Mouse (Mus musculus): Measurements from ENCODE around the gene Brd1. TPM values are rescaled to one million over a fixed set of nuclear protein-coding genes. Genes with fewer than 3 reads are reported as not detected.

Gene Brd1
- polyA plus RNA-seq, 1 experiment: 19.5 TPM

DNA sequence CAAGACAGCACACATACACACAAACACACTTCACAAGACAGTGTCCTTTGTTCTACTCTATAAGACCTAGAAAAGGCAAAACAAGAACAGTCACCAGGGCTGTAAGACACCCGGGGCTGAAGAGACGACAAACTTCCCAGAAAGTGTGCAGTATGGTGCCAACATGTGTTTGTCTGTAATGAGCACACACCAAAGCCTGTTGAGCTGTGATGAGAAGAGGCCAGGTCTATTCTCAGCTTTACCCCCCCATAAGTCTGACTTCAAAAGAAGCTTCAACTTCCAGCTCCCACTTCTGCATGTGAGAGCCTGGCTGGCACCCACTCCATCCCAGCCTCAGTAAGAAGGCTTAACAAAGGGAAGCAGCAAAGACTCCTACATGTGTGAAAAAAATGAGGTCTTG, 65.3 kb downstream of the Brd1 start:
- TF ChIP-seq POLR2A (IDR thresholded peaks at IDR 0.05; ENCODE audit: extremely low read depth, insufficient read depth, low read length): no peak
- no peak for TF ChIP-seq CTCF (IDR thresholded peaks at IDR 0.05; ENCODE audit: extremely low read depth, insufficient read depth, low read length)
- no peaks in the 10 kb centered on the region for H3K4me1 ChIP-seq (ENCODE audit: control insufficient read depth, insufficient read depth, low read length)
- no peak overlapping the region for H3K4me3 ChIP-seq (ENCODE audit: insufficient read depth, low read length)
- H3K27ac ChIP-seq (ENCODE audit: insufficient read depth, low read length): no peak overlapping the region

DNA sequence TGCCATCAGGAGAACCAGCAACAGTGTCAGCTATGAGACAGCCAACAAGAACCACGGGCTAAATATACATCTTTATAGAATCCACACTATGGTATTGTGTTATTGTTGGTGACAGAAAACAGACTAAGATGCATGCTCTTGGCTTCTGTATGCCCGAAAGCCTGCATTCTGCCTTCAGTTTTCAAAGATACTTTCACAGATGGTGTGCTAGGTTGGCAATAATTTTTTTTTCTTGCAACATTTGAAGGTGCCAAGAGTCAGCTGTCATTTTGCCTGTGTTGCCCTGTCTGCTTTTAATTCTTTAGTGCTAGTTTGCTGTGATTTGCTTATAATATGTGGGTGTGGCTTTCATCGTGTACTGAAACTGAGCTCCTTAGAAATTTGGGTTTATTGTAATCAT, 66.4 kb downstream of the Brd1 start:
- no peak for TF ChIP-seq POLR2A (IDR thresholded peaks at IDR 0.05; ENCODE audit: extremely low read depth, insufficient read depth, low read length)
- TF ChIP-seq CTCF (IDR thresholded peaks at IDR 0.05; ENCODE audit: extremely low read depth, insufficient read depth, low read length): no peak
- Histone ChIP-seq H3K27ac (ENCODE audit: insufficient read depth, low read length) (no peak overlapping the region), H3K4me1 (ENCODE audit: control insufficient read depth, insufficient read depth, low read length) (no peaks in the 10 kb centered on the region), H3K4me3 (ENCODE audit: insufficient read depth, low read length) (no peak overlapping the region)

DNA sequence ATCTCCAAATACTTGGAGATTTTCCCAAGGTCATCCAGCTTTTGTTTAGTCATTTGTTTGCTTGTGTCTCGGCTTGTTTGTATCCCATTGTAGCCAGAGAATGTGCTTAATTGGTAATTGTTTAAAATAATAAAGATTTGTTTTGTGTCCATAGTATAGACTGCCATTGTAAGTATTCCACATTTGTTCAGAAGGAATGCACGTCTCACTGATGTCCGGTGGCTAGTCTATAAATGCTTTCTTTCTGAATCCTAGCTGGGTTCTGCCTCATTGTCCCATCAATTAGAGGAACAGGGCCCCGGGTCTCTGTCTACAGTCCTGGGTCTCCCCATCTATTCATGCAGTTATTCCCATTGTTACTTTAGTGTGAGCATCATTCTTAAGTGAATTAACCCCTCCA, 68.2 kb downstream of the Brd1 start:
- Histone ChIP-seq H3K4me3 (ENCODE audit: insufficient read depth, low read length) (no peak overlapping the region), H3K27ac (ENCODE audit: insufficient read depth, low read length) (no peak overlapping the region), H3K4me1 (ENCODE audit: control insufficient read depth, insufficient read depth, low read length) (no peaks in the 10 kb centered on the region)
- TF ChIP-seq POLR2A (IDR thresholded peaks at IDR 0.05; ENCODE audit: extremely low read depth, insufficient read depth, low read length) (no peak), CTCF (IDR thresholded peaks at IDR 0.05; ENCODE audit: extremely low read depth, insufficient read depth, low read length) (no peak)

DNA sequence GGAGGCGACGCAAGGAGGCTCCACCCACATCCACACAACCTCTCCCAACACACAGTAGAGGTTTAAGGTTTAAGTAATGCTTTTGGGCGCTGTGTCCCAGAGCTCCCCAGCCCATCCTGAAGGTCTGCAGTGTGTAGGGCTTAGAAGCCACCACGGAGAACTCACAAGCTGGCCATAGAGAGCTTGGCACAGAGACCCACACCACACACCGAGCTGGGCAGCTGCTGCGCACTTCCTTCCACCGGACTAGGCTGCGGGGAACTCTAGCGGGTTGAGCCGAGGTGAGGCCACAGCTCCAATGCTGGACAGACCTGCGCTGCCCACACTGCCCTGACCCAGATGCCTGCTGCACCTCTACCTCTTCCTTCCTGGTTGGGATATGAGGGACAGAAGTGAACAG, 71.0 kb downstream of the Brd1 start:
- no peak overlapping the region for H3K4me3 ChIP-seq (ENCODE audit: insufficient read depth, low read length)
- no peaks in the 10 kb centered on the region for H3K4me1 ChIP-seq (ENCODE audit: control insufficient read depth, insufficient read depth, low read length)
- H3K27ac ChIP-seq (ENCODE audit: insufficient read depth, low read length): no peak overlapping the region
- TF ChIP-seq POLR2A (IDR thresholded peaks at IDR 0.05; ENCODE audit: extremely low read depth, insufficient read depth, low read length) (no peak), CTCF (IDR thresholded peaks at IDR 0.05; ENCODE audit: extremely low read depth, insufficient read depth, low read length) (no peak)

DNA sequence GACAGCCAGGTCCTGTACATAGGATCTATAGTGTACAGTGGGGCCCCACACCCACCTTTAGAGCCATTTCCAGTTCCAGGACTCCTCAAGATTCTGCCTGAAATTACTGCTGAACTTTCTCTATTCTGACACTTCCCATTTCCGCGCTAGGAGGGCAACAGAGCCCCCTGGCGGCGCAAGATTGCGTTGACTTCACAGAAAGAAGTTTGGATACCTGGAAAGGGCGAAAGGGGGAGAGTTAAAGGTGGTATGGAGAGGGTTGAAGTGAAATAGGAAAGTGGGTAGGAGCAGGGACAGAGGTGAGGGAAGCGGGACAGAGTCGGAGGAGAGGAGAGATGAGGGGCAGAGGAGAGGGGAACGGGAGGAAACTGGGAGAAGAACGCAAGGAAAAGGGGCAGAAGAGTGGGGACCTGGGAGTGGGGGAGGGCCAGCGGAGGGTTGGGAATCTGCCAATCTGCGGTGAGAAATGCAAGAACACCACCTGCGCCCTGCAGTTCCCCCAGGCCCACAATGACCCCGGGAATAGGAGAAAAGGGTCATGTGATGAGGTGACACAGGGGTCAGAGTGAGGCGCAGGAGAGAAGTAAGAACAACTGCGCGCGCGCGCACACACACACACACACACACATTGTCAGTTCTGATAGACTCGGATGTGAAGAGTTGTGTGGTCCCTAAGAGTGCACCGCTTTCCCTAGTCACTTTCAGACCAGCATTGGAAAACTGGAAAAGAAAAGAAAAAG, 71.8 kb downstream of the Brd1 start:
- no peak overlapping the region for H3K4me3 ChIP-seq (ENCODE audit: insufficient read depth, low read length)
- TF ChIP-seq CTCF (IDR thresholded peaks at IDR 0.05; ENCODE audit: extremely low read depth, insufficient read depth, low read length): peak; percentile 69
- no peak for TF ChIP-seq POLR2A (IDR thresholded peaks at IDR 0.05; ENCODE audit: extremely low read depth, insufficient read depth, low read length)

DNA sequence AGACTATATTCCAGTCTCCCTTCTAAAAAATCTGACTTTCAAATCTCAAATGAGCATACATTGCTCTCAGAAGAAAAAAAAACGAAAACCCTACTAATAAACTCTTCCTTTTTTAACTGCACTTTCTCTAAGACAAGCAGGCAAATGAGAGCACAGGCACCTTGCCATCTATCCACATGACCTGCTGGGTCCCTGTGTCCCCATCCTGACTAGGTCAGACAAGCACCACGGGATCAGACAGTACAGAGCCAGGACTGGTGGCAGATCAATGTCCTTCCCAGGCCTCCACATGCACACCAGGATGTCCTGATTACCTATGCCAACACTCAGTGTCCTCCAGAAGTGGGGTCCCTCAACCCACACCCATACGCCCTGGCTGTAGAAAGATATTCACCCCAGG, 72.4 kb downstream of the Brd1 start:
- H3K4me3 ChIP-seq (ENCODE audit: insufficient read depth, low read length): no peak overlapping the region
- TF ChIP-seq CTCF (IDR thresholded peaks at IDR 0.05; ENCODE audit: extremely low read depth, insufficient read depth, low read length) (no peak), POLR2A (IDR thresholded peaks at IDR 0.05; ENCODE audit: extremely low read depth, insufficient read depth, low read length) (no peak)
- no peak overlapping the region for H3K27ac ChIP-seq (ENCODE audit: insufficient read depth, low read length)
- H3K4me1 ChIP-seq (ENCODE audit: control insufficient read depth, insufficient read depth, low read length): no peaks in the 10 kb centered on the region

More for the DNA sequence above, 71.8 kb downstream of the Brd1 start:
- Histone ChIP-seq H3K4me1 (ENCODE audit: control insufficient read depth, insufficient read depth, low read length) (no peaks in the 10 kb centered on the region), H3K27ac (ENCODE audit: insufficient read depth, low read length) (no peak overlapping the region)

DNA sequence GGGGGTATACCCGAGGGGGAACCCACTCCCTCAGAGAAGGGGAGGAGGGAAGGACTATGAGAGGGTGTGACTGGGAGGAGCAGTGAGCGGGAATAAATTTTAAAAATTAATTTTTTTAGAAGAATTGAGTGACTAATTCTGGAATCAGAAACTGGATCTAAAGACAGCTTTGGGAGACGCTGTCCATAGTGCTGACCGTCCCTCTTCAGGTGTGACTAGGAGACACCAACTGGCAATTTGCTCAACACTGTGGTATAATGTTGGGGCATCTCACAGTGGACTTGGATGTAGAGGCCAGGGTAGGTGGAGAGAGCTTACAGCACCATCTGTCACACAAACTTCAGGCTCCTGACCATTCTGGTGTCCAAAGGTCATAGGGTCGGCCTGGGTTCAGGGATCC, 82.0 kb downstream of the Brd1 start:
- Histone ChIP-seq H3K4me3 (ENCODE audit: insufficient read depth, low read length) (no peak overlapping the region), H3K4me1 (ENCODE audit: control insufficient read depth, insufficient read depth, low read length) (no peaks in the 10 kb centered on the region), H3K27ac (ENCODE audit: insufficient read depth, low read length) (no peak overlapping the region)
- TF ChIP-seq POLR2A (IDR thresholded peaks at IDR 0.05; ENCODE audit: extremely low read depth, insufficient read depth, low read length): no peak
- TF ChIP-seq CTCF (IDR thresholded peaks at IDR 0.05; ENCODE audit: extremely low read depth, insufficient read depth, low read length): no peak

DNA sequence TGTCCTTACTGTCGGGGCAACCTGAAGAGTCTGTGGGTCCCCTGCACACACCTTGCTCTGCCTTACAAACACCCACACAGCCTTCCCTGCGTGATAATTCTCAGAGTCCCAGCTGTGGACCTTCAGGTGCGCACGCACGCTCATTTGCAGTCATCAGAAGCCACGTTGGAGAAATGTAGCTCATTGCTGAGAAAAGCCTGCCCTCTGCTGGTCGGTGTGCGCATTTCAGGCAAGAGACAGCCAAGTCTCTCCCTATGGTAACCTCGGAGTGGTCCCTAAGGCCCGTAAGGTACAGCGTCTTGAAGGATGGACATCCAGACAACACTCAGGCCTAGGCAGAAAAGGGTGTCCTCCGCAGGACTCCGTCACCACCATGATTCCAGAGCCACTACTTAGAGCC, 83.0 kb downstream of the Brd1 start:
- H3K4me3 ChIP-seq (ENCODE audit: insufficient read depth, low read length): no peak overlapping the region
- TF ChIP-seq POLR2A (IDR thresholded peaks at IDR 0.05; ENCODE audit: extremely low read depth, insufficient read depth, low read length) (no peak), CTCF (IDR thresholded peaks at IDR 0.05; ENCODE audit: extremely low read depth, insufficient read depth, low read length) (peak; percentile 95)
- no peaks in the 10 kb centered on the region for H3K4me1 ChIP-seq (ENCODE audit: control insufficient read depth, insufficient read depth, low read length)
- no peak overlapping the region for H3K27ac ChIP-seq (ENCODE audit: insufficient read depth, low read length)

Other genes with a start within 250 kb of the Brd1 start
- gene Zdhhc25, start 133.9 kb downstream of the Brd1 start, polyA plus RNA-seq (2012; rRNA removed): not detected in 2 replicates
- gene Zbed4, start 17.4 kb upstream of the Brd1 start, polyA plus RNA-seq (2012; rRNA removed): 5.1 and 5.5 TPM in 2 replicates
- gene Alg12, start 85.1 kb upstream of the Brd1 start, polyA plus RNA-seq (2012; rRNA removed): 17.0 and 17.5 TPM in 2 replicates
- 25.7 and 26.6 TPM in 2 replicates for gene Creld2, start 85.4 kb upstream of the Brd1 start, polyA plus RNA-seq (2012; rRNA removed)
- gene Pim3, start 128.0 kb upstream of the Brd1 start, polyA plus RNA-seq (2012; rRNA removed): 14.2 and 16.7 TPM in 2 replicates
- 1.6 and 2.2 TPM in 2 replicates for gene Ttll8, start 220.2 kb upstream of the Brd1 start, polyA plus RNA-seq (2012; rRNA removed)
- gene Mlc1, start 244.8 kb upstream of the Brd1 start, polyA plus RNA-seq (2012; rRNA removed): 155 and 162 TPM in 2 replicates
- not detected in 2 replicates for gene Mov10l1, start 248.7 kb upstream of the Brd1 start, polyA plus RNA-seq (2012; rRNA removed)